Mouse (Mus musculus): ENCODE measurements around the gene Dennd1c.

DNA sequence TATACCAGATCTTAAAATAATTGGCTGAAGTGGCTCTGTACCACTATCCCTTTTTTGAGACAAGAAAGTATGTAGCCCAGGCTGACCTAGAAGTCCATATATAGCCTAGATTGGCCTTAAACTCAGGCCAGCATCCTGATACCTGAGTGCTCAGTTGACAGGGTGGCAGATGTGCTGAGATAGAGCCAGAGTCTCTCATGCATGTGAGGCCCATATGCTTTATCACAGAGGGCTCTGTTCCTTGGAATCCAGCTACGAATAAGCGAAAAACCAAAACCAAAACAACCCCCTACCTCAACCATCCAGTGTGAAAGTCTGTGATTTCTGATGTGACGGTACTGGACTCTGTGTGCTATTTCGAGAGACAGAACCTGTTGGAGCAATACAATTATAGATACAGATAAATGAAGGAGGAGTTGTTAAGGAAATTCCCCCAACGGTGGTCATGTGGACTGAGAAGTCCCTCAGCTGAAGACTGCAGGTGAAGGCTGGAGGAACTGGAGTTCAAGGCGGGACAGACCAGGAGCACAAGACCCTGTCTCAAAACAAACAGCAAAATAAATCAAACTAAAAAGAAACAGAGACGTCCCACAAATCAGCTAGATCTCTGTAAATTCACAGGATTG lies 29.8 kb upstream of the Dennd1c start:
- TF ChIP-seq CTCF (IDR thresholded peaks at IDR 0.05 in 2 of 3, conservative IDR thresholded peaks at IDR 0.05 in 1 of 3; ENCODE audit: control insufficient read depth in 1 of 3, insufficient read depth in 1 of 3, low read depth in 2 of 3, low read length in 3 of 3, poor library complexity in 1 of 3, severe bottlenecking in 1 of 3) (no peak), USF2 (IDR thresholded peaks at IDR 0.05; ENCODE audit: borderline replicate concordance in 1 of 2, insufficient read depth in 1 of 2, low read depth in 1 of 2, low read length in 2 of 2) (no peak), CHD1 (IDR thresholded peaks at IDR 0.05; ENCODE audit: low read depth, low read length) (no peak), MAX (IDR thresholded peaks at IDR 0.05; ENCODE audit: low read length) (no peak), USF1 (IDR thresholded peaks at IDR 0.05; ENCODE audit: low read depth, low read length) (no peak), TBP (IDR thresholded peaks at IDR 0.05; ENCODE audit: low read depth, low read length) (no peak), EP300 (IDR thresholded peaks at IDR 0.05; ENCODE audit: low read depth in 1 of 2, low read length in 2 of 2) (no peak), POLR2A (IDR thresholded peaks at IDR 0.05; ENCODE audit: control insufficient read depth in 1 of 2, insufficient read depth in 1 of 2, low read depth in 1 of 2, low read length in 2 of 2, poor library complexity in 1 of 2) (no peak), MAZ (IDR thresholded peaks at IDR 0.05; ENCODE audit: low read depth, low read length) (no peak)

Measured in MEL (cell line).